Mouse (Mus musculus) liver, embryonic 14.5 days (tissue): Measurements from ENCODE around the gene Stx19. TPM values are rescaled to one million over a fixed set of nuclear protein-coding genes. Genes with fewer than 3 reads are reported as not detected.

Experiments used
- ATAC-seq: fragments of 200-750 bp; cut with Nextera tagmentation; 2 replicates; pipeline ENCODE4 v1.8.0; 2017; ENCODE audit warnings: moderate number of reproducible peaks, mild to moderate bottlenecking, moderate library complexity; ENCODE audit not compliant: insufficient read depth
- DNase-seq, 3 experiments: peaks; one replicate each; pipeline ENCODE4 v3.0.0-alpha.2; 2012 to 2013; ENCODE audit warnings: low read depth in 3 of 3, low spot score in 3 of 3
- H3K27ac ChIP-seq: fragments of 300-500 bp; sonication (generic); 2 replicates; pipeline ENCODE4 v1.5.1; 2014; ENCODE audit warnings: moderate library complexity, mild to moderate bottlenecking, control low read depth, inconsistent platforms
- H3K27me3 ChIP-seq: fragments of 300-500 bp; sonication (generic); 2 replicates; pipeline ENCODE4 v1.6.1; 2014; ENCODE audit warnings: mild to moderate bottlenecking, low read length, moderate library complexity; ENCODE audit not compliant: control insufficient read depth, insufficient read depth
- H3K36me3 ChIP-seq: fragments of 300-500 bp; sonication (generic); replicated peaks from 2 replicates; pipeline ENCODE4 v1.6.1; 2014; ENCODE audit warnings: low read depth; ENCODE audit not compliant: control insufficient read depth, insufficient read depth
- H3K4me1 ChIP-seq, 2 experiments: fragments of 200-500 bp in 1 of 2; fragments of 300-500 bp in 1 of 2; sonication (generic) in 1 of 2; replicated peaks; 2 replicates each; pipeline ENCODE4 v1.6.1; 2012 to 2014; ENCODE audit warnings: antibody characterized with exemption in 1 of 2, inconsistent platforms in 1 of 2, low read length in 1 of 2; ENCODE audit not compliant: control insufficient read depth in 2 of 2, insufficient read depth in 2 of 2
- H3K4me2 ChIP-seq: fragments of 300-500 bp; sonication (generic); 2 replicates; pipeline ENCODE4 v1.6.1; 2014; ENCODE audit warnings: low read depth, mild to moderate bottlenecking, control low read depth, moderate library complexity
- H3K4me3 ChIP-seq, 2 experiments: fragments of 200-500 bp in 1 of 2; fragments of 300-500 bp in 1 of 2; sonication (generic) in 1 of 2; 2 replicates each; pipeline ENCODE4 v1.5.1; 2012 to 2014; ENCODE audit warnings: low read depth in 2 of 2, low read length in 2 of 2, mild to moderate bottlenecking in 2 of 2, control low read depth in 1 of 2, inconsistent platforms in 1 of 2, moderate library complexity in 1 of 2; ENCODE audit not compliant: insufficient read depth in 1 of 2
- H3K9ac ChIP-seq: fragments of 300-500 bp; sonication (generic); replicated peaks from 2 replicates; pipeline ENCODE4 v1.6.1; 2014; ENCODE audit warnings: mild to moderate bottlenecking, control low read depth, moderate library complexity
- H3K9me3 ChIP-seq: fragments of 300-500 bp; sonication (generic); 2 replicates; pipeline ENCODE4 v1.6.1; 2016; ENCODE audit warnings: low read length, mixed read lengths; ENCODE audit not compliant: control insufficient read depth
- CTCF ChIP-seq: IDR thresholded peaks from 2 replicates; pipeline ENCODE4 v1.5.1; 2016; ENCODE audit warnings: antibody characterized with exemption, low read depth, control low read depth
- EP300 ChIP-seq: IDR thresholded peaks from 2 replicates; pipeline ENCODE4 v1.6.1; 2016; ENCODE audit warnings: antibody characterized with exemption, low read depth
- WGBS: fragments of 180-500 bp; shearing (Covaris S2); extraction: QIAGEN DNeasy Blood & Tissue Kit; methylation state at CpG from one replicate; pipeline ENCODE4 v1.1.7; 2014; ENCODE audit not compliant: insufficient replicate concordance; 5-methylcytosine and 5-hydroxymethylcytosine counted together
- polyA plus RNA-seq, 2 experiments: library from polyadenylated mRNA; depleted of rRNA in 1 of 2; stranded (reverse) in 1 of 2; unstranded in 1 of 2; fragments of >200 nt; fragmentation: Nextera tagmentation in 1 of 2; extraction: Ambion mirVana in 1 of 2; gene quantifications; 2 replicates each; pipeline versions ENCODE4 v1.2.1 to v1.2.3; 2012 to 2014

The Stx19 gene
- polyA plus RNA-seq, 2 experiments: not detected

DNA sequence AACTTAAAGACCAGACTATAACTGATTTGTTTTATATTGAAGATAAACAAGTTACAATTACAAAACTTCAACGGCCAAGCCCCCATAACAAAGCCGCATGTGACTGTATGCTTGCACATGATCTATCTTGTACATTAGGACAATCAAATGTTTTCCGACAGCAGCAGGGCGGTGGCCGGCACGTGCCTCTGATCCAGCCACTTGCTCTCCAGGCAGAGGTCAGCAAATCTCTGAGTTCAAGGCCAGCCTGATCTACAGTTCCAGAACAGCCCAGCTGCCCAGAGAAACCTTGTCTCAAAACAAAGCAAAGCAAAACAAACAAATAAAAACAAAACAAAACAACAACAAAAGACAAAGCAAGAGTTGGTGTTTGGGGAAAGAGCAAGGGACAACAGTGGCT is 40.9 kb downstream of the Stx19 start:
- no peak overlapping the region for H3K9ac ChIP-seq
- 54% methylated on average over 6 of the region's 6 CpGs for WGBS
- H3K9me3 ChIP-seq: no peaks in the 10 kb centered on the region
- H3K4me1 ChIP-seq: peaks cover 0 to 18% of the 10 kb centered on the region in 2 experiments; a peak in 2 of 4 replicates
- H3K27me3 ChIP-seq: no peaks in the 10 kb centered on the region
- peak overlapping the region; percentile 78 for H3K4me2 ChIP-seq
- ATAC-seq (no peak), DNase-seq (no peak)
- H3K36me3 ChIP-seq: no peaks in the 10 kb centered on the region
- TF ChIP-seq CTCF (no peak), EP300 (no peak)
- no peak overlapping the region for H3K4me3 ChIP-seq
- H3K27ac ChIP-seq: no peak overlapping the region

GRCm38 (mm10) chr16:62856273-62856672 is 41.8 kb downstream of the Stx19 start:
- H3K27ac ChIP-seq: no peak overlapping the region
- no peak for TF ChIP-seq CTCF
- no peak for TF ChIP-seq EP300
- H3K4me1 ChIP-seq: peaks cover 0 to 18% of the 10 kb centered on the region in 2 experiments; a peak in 2 of 4 replicates
- no peak overlapping the region for H3K4me3 ChIP-seq
- no peak overlapping the region for H3K4me2 ChIP-seq
- H3K9me3 ChIP-seq: no peaks in the 10 kb centered on the region
- H3K36me3 ChIP-seq: no peaks in the 10 kb centered on the region
- no peaks in the 10 kb centered on the region for H3K27me3 ChIP-seq
- 51% methylated on average over 2 of the region's 2 CpGs for WGBS
- H3K9ac ChIP-seq: no peak overlapping the region
- DNase-seq (no peak), ATAC-seq (no peak)

DNA sequence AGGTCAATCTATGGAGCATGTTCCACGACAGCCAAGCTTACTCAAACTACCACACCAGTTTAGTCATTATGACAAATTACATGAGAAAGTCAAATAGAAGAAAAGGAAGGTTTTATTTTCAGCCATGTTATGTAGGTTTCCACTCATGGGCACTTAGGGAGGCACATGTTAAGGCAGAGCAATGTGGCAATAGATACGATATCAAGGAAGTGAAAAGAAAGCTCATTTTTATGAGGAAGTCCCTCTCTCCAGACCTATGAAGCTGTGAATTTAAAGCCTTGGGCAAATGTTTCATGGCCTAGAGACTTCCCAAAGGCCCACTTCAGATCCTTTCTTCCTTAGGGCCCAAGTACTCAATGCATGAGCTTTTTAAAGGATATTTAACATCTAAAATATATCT is 43.0 kb downstream of the Stx19 start:
- peaks cover 0 to 18% of the 10 kb centered on the region in 2 experiments; a peak in 2 of 4 replicates for H3K4me1 ChIP-seq
- 56% methylated on average over 2 of the region's 2 CpGs for WGBS
- TF ChIP-seq CTCF: no peak
- TF ChIP-seq EP300: no peak
- no peak overlapping the region for H3K9ac ChIP-seq
- H3K27ac ChIP-seq: no peak overlapping the region
- DNase-seq (no peak), ATAC-seq (no peak)
- no peaks in the 10 kb centered on the region for H3K9me3 ChIP-seq
- no peak overlapping the region for H3K4me2 ChIP-seq
- no peak overlapping the region for H3K4me3 ChIP-seq
- no peaks in the 10 kb centered on the region for H3K36me3 ChIP-seq
- no peaks in the 10 kb centered on the region for H3K27me3 ChIP-seq

GRCm38 (mm10) chr16:62858018-62858417 is 43.5 kb downstream of the Stx19 start:
- 73% methylated on average over 1 of the region's 1 CpGs for WGBS

DNA sequence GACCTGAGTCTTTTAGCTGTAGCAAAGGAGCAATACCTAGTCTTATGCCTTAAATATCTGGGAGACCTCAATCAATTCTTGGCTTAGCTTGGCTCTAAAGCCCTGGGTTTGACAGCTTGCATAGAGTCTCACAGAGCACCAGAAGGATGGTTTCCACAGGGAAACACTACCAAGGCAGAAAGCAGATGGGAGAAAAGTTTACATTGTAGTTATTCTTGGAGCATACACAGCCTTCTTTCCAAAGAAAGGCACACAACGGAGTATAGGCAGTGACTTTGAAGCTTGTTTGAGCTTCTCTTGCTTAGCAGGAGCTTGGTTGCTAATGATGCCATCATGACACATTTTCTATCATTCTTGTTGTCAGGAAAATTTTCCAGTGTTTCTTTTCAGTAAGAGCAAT is 45.7 kb downstream of the Stx19 start:
- no peak overlapping the region for H3K9ac ChIP-seq
- TF ChIP-seq EP300: no peak
- no peak for TF ChIP-seq CTCF
- no peaks in the 10 kb centered on the region for H3K36me3 ChIP-seq
- ATAC-seq (no peak), DNase-seq (no peak)
- H3K27ac ChIP-seq: no peak overlapping the region
- no peaks in the 10 kb centered on the region for H3K9me3 ChIP-seq
- 59% methylated on average over 1 of the region's 1 CpGs for WGBS
- peaks cover 0 to 9% of the 10 kb centered on the region in 2 experiments; a peak in 1 of 4 replicates for H3K4me1 ChIP-seq
- H3K4me3 ChIP-seq: no peak overlapping the region
- no peak overlapping the region for H3K4me2 ChIP-seq
- H3K27me3 ChIP-seq: no peaks in the 10 kb centered on the region

More at GRCm38 (mm10) chr16:62858018-62858417, 43.5 kb downstream of the Stx19 start:
- Histone ChIP-seq H3K27ac (no peak overlapping the region), H3K27me3 (no peaks in the 10 kb centered on the region), H3K4me2 (no peak overlapping the region), H3K9me3 (no peaks in the 10 kb centered on the region), H3K9ac (no peak overlapping the region), H3K36me3 (no peaks in the 10 kb centered on the region), H3K4me3 (no peak overlapping the region), H3K4me1 (peaks cover 0 to 18% of the 10 kb centered on the region in 2 experiments; a peak in 2 of 4 replicates)
- no peak for DNase-seq
- ATAC-seq: no peak
- TF ChIP-seq EP300 (no peak), CTCF (peak; percentile 19; the same call in 1 of the 2 replicates)

GRCm38 (mm10) chr16:62861455-62861854 is 47.0 kb downstream of the Stx19 start:
- Histone ChIP-seq H3K36me3 (no peaks in the 10 kb centered on the region), H3K9me3 (no peaks in the 10 kb centered on the region), H3K4me1 (no peaks in the 10 kb centered on the region), H3K27ac (no peak overlapping the region), H3K4me3 (no peak overlapping the region), H3K27me3 (no peaks in the 10 kb centered on the region), H3K4me2 (no peak overlapping the region), H3K9ac (no peak overlapping the region)
- ATAC-seq (no peak), DNase-seq (no peak)
- TF ChIP-seq CTCF (no peak), EP300 (no peak)
- 31% methylated on average over 6 of the region's 6 CpGs for WGBS
